Mouse (Mus musculus) ES-Bruce4 (cell line): Measurements from ENCODE around the gene Nab1. TPM values are rescaled to one million over a fixed set of nuclear protein-coding genes. Genes with fewer than 3 reads are reported as not detected.

Source experiments
- H3K27ac ChIP-seq: 2 replicates; pipeline ENCODE4 v1.5.1; 2012; ENCODE audit warnings: low read length, inconsistent platforms; ENCODE audit not compliant: insufficient read depth
- H3K27me3 ChIP-seq: 2 replicates; pipeline ENCODE4 v1.6.1; 2012; ENCODE audit warnings: mild to moderate bottlenecking, low read length, inconsistent platforms; ENCODE audit not compliant: control insufficient read depth, poor library complexity, insufficient read depth, severe bottlenecking
- H3K36me3 ChIP-seq: 2 replicates; pipeline ENCODE4 v1.6.1; 2012; ENCODE audit warnings: inconsistent platforms, mild to moderate bottlenecking, low read length, moderate library complexity; ENCODE audit not compliant: control insufficient read depth, poor library complexity, insufficient read depth, severe bottlenecking
- H3K4me1 ChIP-seq: one replicate; pipeline ENCODE4 v1.8.1; 2011; ENCODE audit warnings: low read length; ENCODE audit not compliant: control insufficient read depth, insufficient read depth
- H3K4me3 ChIP-seq: 2 replicates; pipeline ENCODE4 v1.5.1; 2011; ENCODE audit warnings: low read depth, mild to moderate bottlenecking, low read length
- H3K9ac ChIP-seq: 2 replicates; pipeline ENCODE4 v1.6.1; 2012; ENCODE audit warnings: low read depth, mild to moderate bottlenecking, inconsistent platforms; ENCODE audit not compliant: poor library complexity, severe bottlenecking
- H3K9me3 ChIP-seq: replicated peaks from 2 replicates; pipeline ENCODE4 v1.6.1; 2012; ENCODE audit warnings: mild to moderate bottlenecking, low read length, inconsistent platforms; ENCODE audit not compliant: control insufficient read depth, poor library complexity, insufficient read depth, severe bottlenecking
- CTCF ChIP-seq: IDR thresholded peaks from one replicate; pipeline ENCODE4 v1.8.1; 2011; ENCODE audit warnings: low read depth, low read length
- EP300 ChIP-seq: IDR thresholded peaks from 2 replicates; pipeline ENCODE4 v1.6.1; 2011; ENCODE audit warnings: low read depth, low read length; ENCODE audit not compliant: insufficient read depth
- POLR2A ChIP-seq: IDR thresholded peaks from one replicate; pipeline ENCODE4 v1.8.1; 2011; ENCODE audit warnings: low read length; ENCODE audit not compliant: insufficient read depth
- polyA plus RNA-seq: library from polyadenylated mRNA; stranded (reverse); fragments of >200 nt; gene quantifications from 2 replicates; pipeline ENCODE4 v1.2.4, GENCODE M21; 2011; ENCODE audit warnings: low read depth; ENCODE audit not compliant: missing spikeins, insufficient read depth, insufficient read length

The Nab1 gene
- polyA plus RNA-seq, 1 experiment = 12.0 TPM

DNA sequence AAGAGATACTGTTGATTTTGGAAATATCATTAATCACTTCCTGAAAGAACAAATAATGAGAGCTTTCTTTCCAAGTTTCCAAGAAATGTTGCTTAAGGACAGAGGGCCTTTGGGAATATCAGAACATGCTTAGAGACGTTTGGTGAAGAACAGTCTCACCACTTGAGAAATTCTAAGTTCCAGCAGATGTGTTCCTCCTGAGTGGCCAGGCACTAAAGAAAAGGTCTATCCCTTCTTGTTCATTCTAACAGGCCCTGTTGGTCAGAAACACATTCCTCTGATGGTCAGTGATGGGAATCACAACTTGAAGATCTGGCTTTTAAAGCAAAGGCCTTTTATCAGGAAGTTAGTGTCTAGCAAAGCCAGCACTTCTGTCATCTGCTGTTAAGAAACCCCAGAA lies 76.6 kb downstream of the Nab1 start:
- Histone ChIP-seq H3K9ac (no peak overlapping the region), H3K27me3 (no peaks in the 10 kb centered on the region), H3K4me1 (no peaks in the 10 kb centered on the region), H3K36me3 (no peaks in the 10 kb centered on the region), H3K9me3 (no peaks in the 10 kb centered on the region), H3K27ac (no peak overlapping the region), H3K4me3 (no peak overlapping the region)
- TF ChIP-seq POLR2A (no peak), EP300 (no peak), CTCF (no peak)

DNA sequence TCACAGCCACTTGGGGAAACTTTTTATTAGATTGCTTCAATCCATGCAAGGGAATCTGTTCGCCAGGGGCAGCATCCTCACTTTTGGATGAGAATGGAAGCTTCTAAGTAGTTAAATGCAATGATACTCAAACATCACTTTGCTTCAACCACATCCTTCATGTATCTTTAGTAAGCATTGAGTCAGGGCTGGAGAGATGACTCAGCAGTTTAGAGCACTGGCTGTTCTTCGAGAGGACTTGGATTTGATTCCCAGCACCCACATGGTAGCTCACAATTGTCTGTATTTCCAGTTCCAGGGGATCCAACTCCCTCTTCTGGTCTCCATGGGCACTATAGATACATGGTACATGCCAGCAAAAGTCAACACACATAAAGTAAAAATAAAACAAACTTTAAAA lies 77.4 kb downstream of the Nab1 start:
- Histone ChIP-seq H3K27ac (no peak overlapping the region), H3K36me3 (no peaks in the 10 kb centered on the region), H3K9me3 (no peaks in the 10 kb centered on the region), H3K27me3 (no peaks in the 10 kb centered on the region), H3K4me1 (no peaks in the 10 kb centered on the region), H3K9ac (no peak overlapping the region), H3K4me3 (no peak overlapping the region)
- TF ChIP-seq EP300 (no peak), POLR2A (no peak), CTCF (no peak)

DNA sequence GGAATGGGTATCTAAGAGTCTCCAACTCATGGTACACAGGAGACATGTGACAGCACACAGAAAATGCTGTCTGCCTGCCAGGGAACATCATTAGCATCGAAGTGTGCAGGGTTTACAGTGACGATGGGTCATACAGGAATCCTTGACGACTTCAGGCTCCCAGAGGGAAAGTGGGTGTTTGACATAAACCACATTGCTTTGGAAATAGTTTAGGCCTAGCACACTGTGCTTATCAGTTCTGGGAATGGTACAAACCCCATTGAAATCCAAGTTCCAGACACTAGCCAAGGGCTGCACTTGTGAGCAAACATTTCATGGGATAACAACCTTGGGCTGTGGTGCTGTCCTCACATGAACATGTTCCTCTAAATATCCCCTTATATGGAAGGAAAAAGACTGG lies 78.3 kb downstream of the Nab1 start:
- Histone ChIP-seq H3K27me3 (no peaks in the 10 kb centered on the region), H3K4me3 (no peak overlapping the region), H3K36me3 (no peaks in the 10 kb centered on the region), H3K9ac (no peak overlapping the region), H3K27ac (no peak overlapping the region), H3K9me3 (no peaks in the 10 kb centered on the region), H3K4me1 (no peaks in the 10 kb centered on the region)
- TF ChIP-seq CTCF = no peak
- TF ChIP-seq POLR2A = no peak
- TF ChIP-seq EP300 = no peak

DNA sequence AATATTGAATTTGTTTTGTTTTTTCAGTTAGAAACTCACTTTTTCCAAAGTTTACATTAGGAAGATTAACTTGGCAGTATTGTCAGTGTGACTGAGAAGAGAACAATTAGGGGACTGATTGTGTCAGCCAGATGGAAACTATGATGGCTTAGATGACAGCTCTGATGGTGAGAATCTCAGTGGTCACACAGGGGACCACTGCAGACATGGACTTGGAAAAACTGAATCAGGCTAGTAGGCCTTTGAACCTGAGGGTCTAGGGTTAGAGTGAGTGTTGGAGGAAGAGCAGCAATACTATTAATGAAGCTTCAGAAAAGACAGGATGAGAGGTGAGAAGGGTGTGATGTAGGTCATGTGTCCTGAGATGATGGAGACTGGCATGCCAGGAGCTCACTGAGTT lies 78.9 kb downstream of the Nab1 start:
- Histone ChIP-seq H3K27me3 (no peaks in the 10 kb centered on the region), H3K4me3 (no peak overlapping the region), H3K9me3 (no peaks in the 10 kb centered on the region), H3K4me1 (no peaks in the 10 kb centered on the region), H3K36me3 (no peaks in the 10 kb centered on the region), H3K27ac (no peak overlapping the region), H3K9ac (no peak overlapping the region)
- TF ChIP-seq EP300 (no peak), CTCF (no peak), POLR2A (no peak)

DNA sequence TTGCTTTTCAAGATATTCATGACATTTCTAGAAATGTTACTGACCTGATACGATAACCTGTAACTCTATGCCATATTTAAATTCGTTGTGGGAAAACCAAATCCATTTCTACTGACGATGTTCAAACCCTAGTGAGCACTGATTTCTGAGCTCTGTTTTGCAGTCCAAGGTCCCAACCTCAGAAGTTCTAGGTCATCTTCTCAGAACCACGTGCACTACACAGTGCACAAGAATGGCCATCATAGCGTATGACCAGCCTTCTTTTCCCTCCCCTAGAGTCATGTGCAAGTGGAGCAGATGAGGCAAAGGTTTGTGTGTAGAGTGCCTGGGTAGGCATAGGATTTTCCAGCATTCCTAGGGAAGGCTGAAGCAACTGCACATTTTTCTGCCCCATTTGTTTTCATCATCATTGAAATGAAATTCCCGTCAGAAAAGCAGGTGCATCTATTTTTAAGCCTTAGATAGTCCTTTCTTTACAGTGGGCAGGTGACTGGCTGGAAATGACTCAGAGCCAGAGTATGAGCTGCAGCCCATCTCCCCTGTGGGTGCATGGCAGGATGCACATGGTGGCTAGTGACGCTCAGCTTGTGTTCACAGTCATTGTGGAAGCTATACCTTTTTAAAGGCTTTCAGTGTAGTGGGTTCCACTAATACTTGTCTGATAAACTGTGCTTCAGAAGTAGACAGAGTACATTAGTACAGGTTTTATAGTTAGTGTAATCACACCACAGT lies 81.2 kb downstream of the Nab1 start:
- Histone ChIP-seq H3K27me3 (no peaks in the 10 kb centered on the region), H3K27ac (no peak overlapping the region), H3K4me3 (no peak overlapping the region), H3K36me3 (no peaks in the 10 kb centered on the region), H3K9me3 (no peaks in the 10 kb centered on the region), H3K9ac (no peak overlapping the region), H3K4me1 (no peaks in the 10 kb centered on the region)
- no peak for TF ChIP-seq EP300
- no peak for TF ChIP-seq CTCF
- TF ChIP-seq POLR2A = no peak

Other genes with a start within 250 kb of the Nab1 start
- gene Nemp2, start 130.0 kb upstream of the Nab1 start, polyA plus RNA-seq = 19.2 and 19.7 TPM in 2 replicates
- 3.5 and 4.3 TPM in 2 replicates for gene Mfsd6, start 226.8 kb upstream of the Nab1 start, polyA plus RNA-seq